17 mouse cellular contexts compared by ENCODE assay signal in genomic region chr2:11971972-11972371, GRCm38 (mm10).
"Had no signal": no experiment of that assay in that cellular context is flagged by ENCODE, and none has a peak within 500 bp of the region (broad histone marks: within the 10 kb centered on the region; RNA-seq: fewer than 3 reads in every experiment).

No protein-coding gene starts in this region.

- DNase-seq: gastrocnemius, postnatal 14 days; gastrocnemius, postnatal 36 days; heart, adult 18-20 months; heart, postnatal 10 days; heart, postnatal 4 days; kidney, adult 18-20 months; kidney, adult 8-10 months; kidney, postnatal 10 days; kidney, postnatal 25 days; layer of hippocampus, adult 9-11 months; layer of hippocampus, postnatal 36 days; left cerebral cortex, postnatal 4 days had no signal

- ATAC-seq: hindbrain, embryonic 16.5 days; inflammation-experienced regulatory T-cells, adult 6 months; intestine, embryonic 15.5 days; intestine, postnatal 0 days; liver, embryonic 12.5 days had no signal
